Mouse (Mus musculus) T-helper 2 cell (primary cell): ENCODE results near the gene Dusp27.
"Not testable (repeated sequence)": the region's sequence is repeated elsewhere in the genome, so short reads cannot be mapped to it uniquely, and the experiment has no call there.

Source experiments
- in situ Hi-C: fragments of 300-600 bp; cut with MboI, MseI; formaldehyde crosslinking; loops from one replicate; pipeline ENCODE4 v1.15.1; 2025; ENCODE audit warnings: high pct_unique_total_duplicates

Dusp27 gene

GRCm38 (mm10) chr1:166146626-166147025 is 18.9 kb upstream of the Dusp27 start:
- in situ Hi-C loops, result no loop called here

GRCm38 (mm10) chr1:166142369-166142768 is 14.6 kb upstream of the Dusp27 start:
- in situ Hi-C loops, result no loop called here

- in situ Hi-C loops, result not testable (repeated sequence)
Observed at GRCm38 (mm10) chr1:166141868-166142267, 14.1 kb upstream of the Dusp27 start.

GRCm38 (mm10) chr1:166139620-166140184 is 12.0 kb upstream of the Dusp27 start:
- in situ Hi-C loops, result no loop called here

GRCm38 (mm10) chr1:166139113-166139512 is 11.4 kb upstream of the Dusp27 start:
- in situ Hi-C loops, result no loop called here

GRCm38 (mm10) chr1:166138136-166138535 is 10.4 kb upstream of the Dusp27 start:
- in situ Hi-C loops, result no loop called here

- in situ Hi-C loops, result no loop called here
Observed at GRCm38 (mm10) chr1:166137244-166137938, 9.7 kb upstream of the Dusp27 start.

- in situ Hi-C loops, result no loop called here
Observed at GRCm38 (mm10) chr1:166135091-166135740, 7.5 kb upstream of the Dusp27 start.

- in situ Hi-C loops, result no loop called here
Observed at GRCm38 (mm10) chr1:166132367-166132766, 4.6 kb upstream of the Dusp27 start.

- in situ Hi-C loops, result no loop called here
Observed at GRCm38 (mm10) chr1:166130224-166130860, 2.6 kb upstream of the Dusp27 start, which contains the start of gene Gpa33. Gene Gpa33 (plus strand): TSS chr1:166130238.

GRCm38 (mm10) chr1:166128551-166128950 is 829 bp upstream of the Dusp27 start:
- in situ Hi-C loops, result no loop called here

- in situ Hi-C loops, result no loop called here
Observed at GRCm38 (mm10) chr1:166126795-166127194, 927 bp downstream of the Dusp27 start.

- in situ Hi-C loops, result no loop called here
Observed at GRCm38 (mm10) chr1:166126290-166126689, 1.4 kb downstream of the Dusp27 start.

GRCm38 (mm10) chr1:166124932-166125593 is 2.7 kb downstream of the Dusp27 start:
- in situ Hi-C loops, result no loop called here

- in situ Hi-C loops, result no loop called here
Observed at GRCm38 (mm10) chr1:166123751-166124150, 4.0 kb downstream of the Dusp27 start.

GRCm38 (mm10) chr1:166123045-166123444 is 4.7 kb downstream of the Dusp27 start:
- in situ Hi-C loops, result no loop called here

GRCm38 (mm10) chr1:166122114-166122513 is 5.6 kb downstream of the Dusp27 start:
- in situ Hi-C loops, result no loop called here

- in situ Hi-C loops, result no loop called here
Observed at GRCm38 (mm10) chr1:166117866-166118639, 9.7 kb downstream of the Dusp27 start.

GRCm38 (mm10) chr1:166115719-166116118 is 12.0 kb downstream of the Dusp27 start:
- in situ Hi-C loops, result no loop called here

- in situ Hi-C loops, result no loop called here
Observed at GRCm38 (mm10) chr1:166114986-166115385, 12.7 kb downstream of the Dusp27 start.

- in situ Hi-C loops, result no loop called here
Observed at GRCm38 (mm10) chr1:166105464-166105863, 22.3 kb downstream of the Dusp27 start.
